Mouse (Mus musculus): ENCODE results near the gene Il4i1. TPM values are rescaled to one million over a fixed set of nuclear protein-coding genes. Genes with fewer than 3 reads are reported as not detected.

Il4i1 gene
- total and polyA plus RNA-seq, 2 experiments from 2014 or later = 1.1 TPM; not detected in 1

DNA sequence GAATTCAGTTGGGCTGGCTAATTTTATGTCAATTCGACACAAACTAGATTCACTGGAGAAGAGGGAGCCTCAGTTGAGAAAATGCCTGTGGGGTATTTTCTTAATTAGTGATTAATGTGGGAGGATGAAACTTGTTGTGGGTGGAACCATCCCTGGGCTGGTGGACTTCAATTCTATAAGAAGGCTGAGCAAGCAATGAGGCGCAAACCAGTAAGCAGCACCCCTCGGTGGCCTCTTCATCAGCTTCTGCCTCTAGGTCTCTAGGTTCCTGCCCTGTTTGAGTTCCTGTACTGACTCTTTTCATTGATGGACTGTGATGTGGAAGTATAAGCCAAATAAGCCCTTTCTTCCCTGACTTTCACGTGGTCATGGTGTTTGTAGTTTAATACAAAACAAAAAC is 5.8 kb upstream of the Il4i1 start:
- Histone ChIP-seq H3K4me2 (ENCODE audit: low read depth, low read length) (no peak overlapping the region), H3K27ac (ENCODE audit: low read depth) (no peak overlapping the region), H3K27me3 (ENCODE audit: control insufficient read depth, insufficient read depth, low read length) (no peaks in the 10 kb centered on the region), H3K4me1 (ENCODE audit: control insufficient read depth, insufficient read depth) (peaks cover 4% of the 10 kb centered on the region), H3K4me3 (ENCODE audit: low read depth, low read length) (no peak overlapping the region), H3K9ac (replicated peaks; ENCODE audit: low read depth, low read length) (no peak overlapping the region), H3K36me3 (replicated peaks; ENCODE audit: control insufficient read depth, insufficient read depth, low read length) (peaks cover 12% of the 10 kb centered on the region; the same call in 1 of the 2 replicates), H3K9me3 (replicated peaks; ENCODE audit: control insufficient read depth, low read length) (no peaks in the 10 kb centered on the region)
- WGBS = 68% methylated on average over 4 of the region's 4 CpGs
- DNase-seq (ENCODE audit: low spot score) (no peak), ATAC-seq (ENCODE audit: insufficient read depth, low read depth) (no peak)
- no peak for TF ChIP-seq EP300 (IDR thresholded peaks at IDR 0.05; ENCODE audit: low read depth)
- no peak for TF ChIP-seq CTCF (IDR thresholded peaks at IDR 0.05; ENCODE audit: low read depth)

DNA sequence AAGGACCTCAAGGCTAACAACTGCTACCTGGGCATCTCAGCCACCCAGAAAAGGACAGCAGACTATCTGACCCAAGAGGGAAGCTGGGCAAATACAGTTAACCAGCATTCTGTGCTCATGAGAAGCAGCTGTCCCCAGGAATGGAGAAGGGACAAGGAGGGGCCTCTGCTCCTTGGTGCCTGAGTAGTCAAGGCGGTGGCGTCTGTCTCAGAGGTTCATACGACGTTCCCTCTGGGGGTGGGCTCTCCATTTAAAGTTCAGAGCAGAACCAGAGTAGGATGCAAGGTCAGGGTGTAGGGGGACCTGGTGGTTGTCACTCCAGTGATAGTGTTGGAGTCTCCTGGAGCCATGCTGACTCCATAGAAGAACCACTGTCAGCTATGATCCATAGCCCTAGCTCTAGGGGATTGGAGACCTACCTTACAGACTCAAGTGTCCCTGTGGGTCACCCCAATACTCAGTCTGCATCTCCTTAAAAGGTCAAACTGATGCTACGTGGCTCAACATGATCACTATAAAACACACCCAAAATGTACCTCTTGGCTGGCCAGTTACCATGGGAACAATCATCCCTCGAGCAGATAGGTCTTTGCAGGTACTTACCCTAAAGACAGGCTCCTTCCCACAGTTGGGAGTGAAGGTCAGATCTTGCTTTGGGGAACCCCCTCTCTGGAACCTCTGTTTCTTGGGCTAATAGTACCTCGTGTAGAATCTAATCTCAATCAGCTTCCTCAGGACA is 5.2 kb upstream of the Il4i1 start:
- Histone ChIP-seq H3K4me3 (ENCODE audit: low read depth, low read length) (no peak overlapping the region), H3K27me3 (ENCODE audit: control insufficient read depth, insufficient read depth, low read length) (no peaks in the 10 kb centered on the region), H3K4me1 (ENCODE audit: control insufficient read depth, insufficient read depth) (peaks cover 4% of the 10 kb centered on the region), H3K27ac (ENCODE audit: low read depth) (no peak overlapping the region), H3K9ac (replicated peaks; ENCODE audit: low read depth, low read length) (no peak overlapping the region), H3K9me3 (replicated peaks; ENCODE audit: control insufficient read depth, low read length) (no peaks in the 10 kb centered on the region), H3K36me3 (replicated peaks; ENCODE audit: control insufficient read depth, insufficient read depth, low read length) (peaks cover 12% of the 10 kb centered on the region; the same call in 1 of the 2 replicates), H3K4me2 (ENCODE audit: low read depth, low read length) (no peak overlapping the region)
- DNase-seq (ENCODE audit: low spot score) = no peak
- TF ChIP-seq EP300 (IDR thresholded peaks at IDR 0.05; ENCODE audit: low read depth) = no peak
- TF ChIP-seq CTCF (IDR thresholded peaks at IDR 0.05; ENCODE audit: low read depth) = no peak
- ATAC-seq (ENCODE audit: insufficient read depth, low read depth) = no peak
- WGBS = 83% methylated on average over 7 of the region's 7 CpGs

DNA sequence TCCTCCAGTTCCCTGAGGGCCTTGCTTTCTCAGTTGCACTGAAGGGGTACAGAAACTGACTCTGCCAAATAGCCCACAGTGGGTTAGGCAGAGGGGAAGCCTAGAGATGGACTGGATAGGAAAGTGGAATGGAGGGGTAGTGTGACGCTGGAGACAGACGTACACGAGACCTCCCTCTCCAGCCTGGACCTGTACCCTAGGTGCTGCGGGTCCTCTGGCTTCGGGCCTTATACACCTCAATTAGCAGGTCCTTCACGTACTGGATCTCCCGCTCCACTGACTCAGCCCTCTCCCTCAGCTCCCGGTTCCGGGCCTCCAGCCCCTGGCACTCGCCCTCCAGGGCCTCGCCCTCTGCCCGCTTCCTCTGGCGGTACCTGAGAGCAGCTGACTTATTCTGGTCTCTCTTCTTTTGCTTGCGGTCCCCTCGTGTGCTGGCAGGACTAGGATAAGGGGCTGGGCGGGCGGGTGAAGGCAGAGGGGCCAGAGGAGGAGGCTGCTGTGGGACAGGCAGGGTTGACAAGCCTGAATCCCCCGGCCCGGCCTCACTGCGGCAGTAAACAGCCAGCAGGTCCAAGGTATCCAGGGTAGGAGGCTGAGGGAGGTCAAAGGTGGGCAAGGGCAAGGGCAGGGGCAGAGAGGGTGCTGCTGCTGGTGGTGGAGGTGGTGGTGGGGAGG is 3.4 kb upstream of the Il4i1 start:
- DNase-seq (ENCODE audit: low spot score) (no peak), ATAC-seq (ENCODE audit: insufficient read depth, low read depth) (no peak)
- Histone ChIP-seq H3K9me3 (replicated peaks; ENCODE audit: control insufficient read depth, low read length) (no peaks in the 10 kb centered on the region), H3K36me3 (replicated peaks; ENCODE audit: control insufficient read depth, insufficient read depth, low read length) (peaks cover 12% of the 10 kb centered on the region; the same call in 1 of the 2 replicates), H3K27ac (ENCODE audit: low read depth) (no peak overlapping the region), H3K4me3 (ENCODE audit: low read depth, low read length) (no peak overlapping the region), H3K27me3 (ENCODE audit: control insufficient read depth, insufficient read depth, low read length) (no peaks in the 10 kb centered on the region), H3K4me1 (ENCODE audit: control insufficient read depth, insufficient read depth) (peaks cover 14% of the 10 kb centered on the region), H3K4me2 (ENCODE audit: low read depth, low read length) (no peak overlapping the region), H3K9ac (replicated peaks; ENCODE audit: low read depth, low read length) (no peak overlapping the region)
- TF ChIP-seq EP300 (IDR thresholded peaks at IDR 0.05; ENCODE audit: low read depth) (no peak), CTCF (IDR thresholded peaks at IDR 0.05; ENCODE audit: low read depth) (no peak)
- 81% methylated on average over 19 of the region's 20 CpGs for WGBS

- ATAC-seq (ENCODE audit: insufficient read depth, low read depth) = no peak
- H3K9ac ChIP-seq (replicated peaks; ENCODE audit: low read depth, low read length) = no peak overlapping the region
- no peak for DNase-seq (ENCODE audit: low spot score)
These were observed 2.2 kb upstream of the Il4i1 start for GRCm38 (mm10) chr7:44813985-44814384.

DNA sequence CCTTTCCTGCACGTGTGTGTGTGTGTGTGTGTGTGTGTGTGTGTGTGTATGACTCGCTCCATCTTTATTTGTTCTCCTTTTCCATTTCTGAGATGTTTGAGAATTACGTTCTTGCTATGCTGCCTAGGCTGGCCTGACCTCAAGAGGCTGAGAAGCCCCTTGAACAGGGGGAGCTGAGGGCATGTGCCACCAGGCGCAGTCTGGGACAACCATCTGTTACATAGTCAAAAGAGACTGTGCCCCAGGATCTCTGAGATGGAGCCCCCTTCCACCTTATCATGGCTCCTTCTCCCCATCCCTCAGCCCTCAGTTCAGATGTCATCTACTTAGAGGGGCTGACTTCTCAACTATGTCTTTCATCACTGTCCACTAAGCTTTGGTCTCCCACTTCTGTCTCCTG is 1.8 kb upstream of the Il4i1 start:
- no peak overlapping the region for H3K27ac ChIP-seq (ENCODE audit: low read depth)
- H3K36me3 ChIP-seq (replicated peaks; ENCODE audit: control insufficient read depth, insufficient read depth, low read length) = peaks cover 12% of the 10 kb centered on the region; the same call in 1 of the 2 replicates
- H3K27me3 ChIP-seq (ENCODE audit: control insufficient read depth, insufficient read depth, low read length) = no peaks in the 10 kb centered on the region
- H3K4me1 ChIP-seq (ENCODE audit: control insufficient read depth, insufficient read depth) = peaks cover 30% of the 10 kb centered on the region
- no peak for ATAC-seq (ENCODE audit: insufficient read depth, low read depth)
- no peak for DNase-seq (ENCODE audit: low spot score)
- H3K9ac ChIP-seq (replicated peaks; ENCODE audit: low read depth, low read length) = no peak overlapping the region
- WGBS = 90% methylated on average over 4 of the region's 4 CpGs
- TF ChIP-seq EP300 (IDR thresholded peaks at IDR 0.05; ENCODE audit: low read depth) (no peak), CTCF (IDR thresholded peaks at IDR 0.05; ENCODE audit: low read depth) (no peak)
- no peaks in the 10 kb centered on the region for H3K9me3 ChIP-seq (replicated peaks; ENCODE audit: control insufficient read depth, low read length)
- H3K4me3 ChIP-seq (ENCODE audit: low read depth, low read length) = no peak overlapping the region
- no peak overlapping the region for H3K4me2 ChIP-seq (ENCODE audit: low read depth, low read length)

More at GRCm38 (mm10) chr7:44813985-44814384, 2.2 kb upstream of the Il4i1 start:
- H3K36me3 ChIP-seq (replicated peaks; ENCODE audit: control insufficient read depth, insufficient read depth, low read length) = peaks cover 12% of the 10 kb centered on the region; the same call in 1 of the 2 replicates
- no peak overlapping the region for H3K4me2 ChIP-seq (ENCODE audit: low read depth, low read length)
- no peak overlapping the region for H3K27ac ChIP-seq (ENCODE audit: low read depth)
- H3K4me3 ChIP-seq (ENCODE audit: low read depth, low read length) = no peak overlapping the region
- WGBS = 86% methylated on average over 3 of the region's 3 CpGs
- TF ChIP-seq CTCF (IDR thresholded peaks at IDR 0.05; ENCODE audit: low read depth) (no peak), EP300 (IDR thresholded peaks at IDR 0.05; ENCODE audit: low read depth) (no peak)
- peaks cover 26% of the 10 kb centered on the region for H3K4me1 ChIP-seq (ENCODE audit: control insufficient read depth, insufficient read depth)
- no peaks in the 10 kb centered on the region for H3K27me3 ChIP-seq (ENCODE audit: control insufficient read depth, insufficient read depth, low read length)
- H3K9me3 ChIP-seq (replicated peaks; ENCODE audit: control insufficient read depth, low read length) = no peaks in the 10 kb centered on the region
